Mouse (Mus musculus) telencephalon, adult 2 months (tissue): ENCODE data around the gene Tmem38b.
"Not testable (repeated sequence)": the region's sequence is repeated elsewhere in the genome, so short reads cannot be mapped to it uniquely, and the experiment has no call there.

Experiments
- DNase-seq: peaks from one replicate; pipeline ENCODE4 v3.0.0-alpha.2; 2011; ENCODE audit warnings: low read depth, low spot score

The Tmem38b gene

GRCm38 (mm10) chr4:53825821-53826605 lies at the start of gene Tmem38b:
Tmem38b (plus strand) TSS chr4:53826045.
- DNase-seq, result no peak

DNA sequence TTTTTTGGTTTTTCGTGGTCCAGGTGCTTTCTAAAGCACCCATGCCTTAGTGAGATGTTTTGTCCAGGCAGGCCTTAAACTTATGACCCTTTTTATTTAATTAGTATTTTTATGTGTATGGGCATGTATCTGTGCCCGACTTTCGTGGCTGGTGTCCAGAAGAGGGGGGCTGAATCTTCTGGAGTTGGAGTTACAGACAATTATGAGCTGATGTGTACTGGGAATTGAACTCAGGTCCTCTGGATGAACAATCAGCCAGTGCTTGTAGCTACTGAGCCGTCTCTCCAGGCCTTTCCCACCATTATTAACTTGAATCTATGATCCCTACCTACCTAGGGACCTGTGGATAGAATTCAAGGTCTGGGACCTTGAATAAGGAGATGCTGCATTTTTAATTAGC lies 44.4 kb upstream of the Tmem38b start:
- no peak for DNase-seq

- no peak for DNase-seq
Measured at GRCm38 (mm10) chr4:53782216-53783070, 43.4 kb upstream of the Tmem38b start.

DNA sequence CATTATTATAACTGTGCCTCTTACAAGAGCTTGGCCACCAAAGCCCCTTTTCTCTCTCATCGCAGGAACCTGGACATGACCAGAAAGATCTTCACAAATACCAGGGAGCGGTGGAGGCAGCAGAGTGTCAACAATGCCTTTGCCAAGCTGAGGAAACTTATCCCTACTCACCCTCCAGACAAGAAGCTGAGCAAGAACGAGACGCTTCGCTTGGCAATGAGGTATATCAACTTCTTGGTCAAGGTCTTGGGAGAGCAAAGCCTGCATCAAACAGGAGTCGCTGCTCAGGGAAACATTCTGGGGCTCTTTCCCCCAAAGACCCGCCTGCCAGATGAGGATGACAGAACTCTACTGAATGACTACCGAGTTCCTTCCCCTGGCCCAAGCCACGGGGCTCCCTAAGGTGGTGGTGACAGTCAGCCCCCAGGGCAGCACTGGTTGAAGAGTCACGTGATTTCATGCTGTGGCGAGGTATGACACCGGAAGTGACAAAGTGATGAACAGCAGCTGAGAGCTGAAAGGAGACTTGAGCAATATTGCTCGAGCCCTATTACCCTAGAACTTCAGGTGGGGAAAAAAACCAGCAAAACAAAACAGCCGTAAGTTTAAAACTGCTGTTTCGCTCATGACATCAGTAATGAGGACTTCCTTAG lies 40.0 kb upstream of the Tmem38b start:
- no peak for DNase-seq

DNA sequence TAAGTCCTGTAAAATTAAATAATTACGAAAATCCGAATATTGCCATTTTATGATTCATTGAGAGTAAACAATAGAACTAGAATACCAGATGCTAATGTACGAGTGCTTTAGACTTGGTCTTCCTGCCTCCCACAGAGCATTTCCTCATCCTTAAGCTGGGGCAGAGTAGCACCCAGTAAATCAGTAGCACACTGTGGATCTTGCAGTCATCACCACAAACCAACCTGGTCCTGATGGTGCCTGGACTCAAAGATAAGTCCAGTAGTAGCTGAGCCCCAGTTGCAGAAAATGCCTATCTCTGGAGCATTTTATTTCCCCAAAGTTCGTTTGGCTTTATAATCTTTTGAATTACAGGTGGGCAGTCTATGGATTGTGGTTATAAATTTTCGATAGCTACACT lies 39.0 kb upstream of the Tmem38b start:
- DNase-seq, result no peak

DNA sequence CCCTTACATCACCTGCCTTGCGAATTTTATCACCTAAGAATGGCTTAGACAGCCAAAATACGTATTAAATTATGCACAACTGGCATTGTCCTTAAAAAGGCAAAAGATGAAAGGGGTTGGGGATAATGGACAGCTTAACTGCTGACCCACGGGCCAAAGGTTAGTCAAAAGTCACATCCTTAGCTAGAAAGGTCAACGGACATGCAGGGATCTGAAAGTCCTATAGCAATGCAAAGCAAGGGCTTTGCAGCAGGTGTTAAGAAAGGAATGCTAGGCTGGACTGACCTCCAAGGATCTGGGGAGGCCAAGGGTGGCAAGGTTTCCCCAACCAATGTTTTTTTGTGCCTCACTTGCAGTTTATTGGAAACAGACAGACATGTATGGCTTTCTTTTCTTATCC lies 36.5 kb upstream of the Tmem38b start:
- DNase-seq, result no peak

GRCm38 (mm10) chr4:53794257-53794966 lies 31.4 kb upstream of the Tmem38b start:
- no peak for DNase-seq

GRCm38 (mm10) chr4:53795086-53795485 lies 30.8 kb upstream of the Tmem38b start:
- DNase-seq, result no peak

DNA sequence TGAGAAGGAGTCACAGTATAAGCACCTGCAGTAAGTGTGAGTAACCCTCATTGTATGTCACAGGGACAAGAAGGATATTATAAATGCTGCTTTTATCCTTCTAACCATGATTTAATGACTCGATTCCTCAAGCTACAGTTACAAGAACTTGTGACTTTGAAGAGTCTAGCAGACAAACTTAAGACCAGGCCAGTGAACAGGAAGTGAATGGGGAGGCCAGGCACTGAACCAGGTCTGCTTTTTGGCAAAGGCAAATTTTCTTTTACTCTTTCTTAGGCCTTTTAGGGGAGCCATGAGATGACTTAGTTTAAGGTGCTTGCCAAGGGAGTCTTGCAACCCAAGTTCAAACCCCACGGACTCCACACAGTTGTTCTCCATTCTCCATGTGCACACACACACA lies 30.1 kb upstream of the Tmem38b start:
- no peak for DNase-seq

DNA sequence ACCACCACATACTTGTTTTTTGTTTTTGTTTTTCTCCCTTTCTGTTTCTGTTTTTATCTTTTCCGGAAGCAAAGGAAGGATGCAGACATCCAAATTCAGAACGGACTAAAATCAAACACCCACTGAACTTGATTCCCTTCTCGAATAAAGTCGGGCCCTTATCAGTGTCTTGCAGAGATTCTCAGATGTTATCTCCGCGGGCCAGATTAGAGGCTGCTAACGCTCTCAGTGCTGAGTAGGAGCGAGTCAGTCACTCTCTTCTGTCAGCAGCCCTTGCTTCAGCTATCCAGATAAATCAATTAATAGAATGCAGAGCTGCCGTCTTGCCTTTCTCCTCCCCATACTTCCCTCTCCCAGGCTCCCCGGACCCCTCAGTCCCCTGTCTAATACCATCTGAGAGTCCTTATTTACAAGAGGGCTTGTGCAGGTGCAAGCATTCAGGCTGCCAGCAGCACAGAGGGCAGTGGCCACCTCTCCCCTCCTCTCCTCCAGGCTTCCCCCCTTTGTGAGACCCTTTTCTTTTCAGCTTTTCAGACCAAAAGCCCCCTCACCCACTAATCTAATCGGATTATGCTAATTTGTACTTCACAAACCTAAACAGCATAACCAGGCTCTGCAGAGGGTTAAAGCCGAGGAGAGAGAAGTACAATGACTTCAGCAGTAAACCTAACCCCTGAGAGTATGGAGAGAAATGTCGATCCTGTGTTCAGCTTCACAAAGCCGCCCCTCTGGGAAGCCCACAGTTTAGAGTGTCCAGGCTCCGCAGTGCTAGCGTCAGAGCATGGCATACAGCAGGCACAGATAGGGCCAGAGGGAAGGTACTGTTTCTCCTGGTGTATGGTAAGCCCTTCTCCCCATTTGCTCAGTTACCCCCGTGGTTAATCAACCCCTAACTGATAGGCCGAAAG lies 28.7 kb upstream of the Tmem38b start:
- no peak for DNase-seq

- no peak for DNase-seq
Measured at GRCm38 (mm10) chr4:53798896-53799676, 26.8 kb upstream of the Tmem38b start.

GRCm38 (mm10) chr4:53799753-53800152 lies 26.1 kb upstream of the Tmem38b start:
- no peak for DNase-seq

DNA sequence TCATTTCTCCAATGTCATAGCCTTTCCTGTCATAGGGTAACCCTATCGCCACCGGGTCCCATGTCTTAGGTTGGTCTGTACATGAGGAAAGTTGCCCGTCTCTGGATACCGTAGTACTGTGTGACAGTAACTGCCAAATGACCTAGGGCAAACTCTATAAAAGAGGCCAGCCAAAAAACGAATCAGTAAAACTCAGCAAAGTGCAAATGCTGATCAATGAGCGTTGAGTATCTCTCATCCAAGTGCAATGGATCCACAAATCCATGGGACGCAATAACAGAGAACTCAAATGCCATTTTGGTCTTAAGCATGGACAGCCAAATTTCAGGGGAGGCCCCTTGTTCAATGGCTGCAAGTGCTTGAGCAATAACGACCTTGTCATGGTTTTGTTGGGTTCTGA lies 22.2 kb upstream of the Tmem38b start:
- not testable (repeated sequence) for DNase-seq

DNA sequence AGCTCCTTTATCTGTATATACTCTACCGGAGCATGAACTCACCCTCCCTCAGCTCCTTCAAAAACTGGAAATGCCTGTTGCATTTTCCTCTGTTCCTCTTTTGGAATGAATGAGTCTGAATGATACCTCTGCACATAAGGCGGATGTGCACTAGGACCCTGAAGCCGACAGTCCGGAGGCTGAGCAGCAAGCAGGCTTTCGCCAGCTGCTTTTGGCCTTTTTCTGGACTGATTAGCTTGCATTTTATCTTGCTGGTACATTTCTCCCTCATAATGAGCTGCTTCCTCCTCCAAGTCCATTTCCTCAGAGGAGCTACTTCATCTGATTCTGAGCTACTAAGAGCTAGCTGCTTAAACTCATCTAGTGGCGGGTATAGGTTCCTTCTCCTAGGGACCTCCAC lies 19.4 kb upstream of the Tmem38b start:
- not testable (repeated sequence) for DNase-seq

- DNase-seq, result no peak
Measured at GRCm38 (mm10) chr4:53818320-53818719, 7.5 kb upstream of the Tmem38b start.

DNA sequence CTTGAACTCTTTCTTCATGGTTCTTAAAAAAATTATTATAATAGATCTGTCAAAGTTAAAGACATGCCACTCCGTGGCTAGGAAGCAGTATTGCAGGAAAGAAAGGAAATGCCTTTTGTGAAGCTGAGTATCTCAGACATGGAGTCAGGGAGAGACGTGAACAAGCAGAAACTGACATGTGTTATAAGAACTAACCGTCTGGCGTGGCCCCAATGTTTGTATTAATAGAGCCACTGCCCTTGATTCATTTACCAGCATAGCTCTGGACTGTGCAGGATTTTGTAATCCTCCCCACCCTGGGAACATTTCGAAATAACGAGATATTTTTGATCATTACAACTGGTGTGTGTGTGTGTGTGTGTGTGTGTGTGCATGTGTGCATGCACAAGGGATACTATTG lies 2.1 kb upstream of the Tmem38b start:
- DNase-seq, result no peak

GRCm38 (mm10) chr4:53824831-53825230 lies 1.0 kb upstream of the Tmem38b start:
- DNase-seq, result no peak

DNA sequence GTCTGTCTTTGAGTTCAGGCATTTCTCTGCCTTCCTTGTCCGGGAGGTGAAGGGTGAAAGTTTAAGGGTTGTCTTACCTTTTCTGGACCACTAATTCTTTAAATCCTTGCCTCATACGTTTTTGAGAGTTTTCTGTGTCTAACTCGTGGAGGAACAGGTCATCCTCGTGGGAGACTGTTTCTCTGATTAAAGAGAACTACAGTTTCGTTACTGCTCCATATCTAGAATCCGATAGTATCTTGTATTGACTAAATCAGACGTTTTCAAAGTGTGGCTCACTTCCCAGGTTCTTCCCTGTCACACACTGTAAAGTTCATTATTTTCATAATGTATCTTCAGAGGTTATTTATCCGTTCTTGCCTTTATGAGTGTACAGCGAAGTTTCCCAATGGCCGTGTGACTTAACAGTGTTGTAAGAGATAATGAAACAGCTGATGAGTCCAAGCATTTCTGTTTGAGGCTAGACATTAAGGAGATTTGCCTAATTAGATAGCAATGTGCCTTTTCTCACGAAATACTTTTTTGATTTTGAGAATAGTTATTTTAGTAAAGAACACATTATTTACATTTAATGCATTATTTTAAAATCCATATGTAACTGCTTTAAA lies 900 bp downstream of the Tmem38b start:
- DNase-seq, result no peak

DNA sequence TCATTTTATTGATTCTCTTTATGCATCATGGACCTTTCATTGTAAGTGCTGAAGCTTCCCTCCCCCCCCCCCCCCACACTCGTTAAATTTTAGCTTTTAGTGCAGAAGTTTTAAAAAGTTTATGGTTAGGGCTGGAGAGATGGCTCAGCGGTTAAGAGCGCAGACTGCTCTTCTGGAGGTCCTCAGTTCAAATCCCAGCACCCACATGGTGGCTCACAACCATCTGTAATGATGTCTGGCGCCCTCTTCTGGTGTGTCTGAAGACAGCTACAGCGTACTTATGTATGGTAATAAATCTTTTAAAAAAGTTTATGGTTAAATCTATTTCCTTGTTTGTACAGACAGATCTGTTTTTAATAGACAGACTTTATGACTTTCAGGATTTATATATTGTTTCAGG lies 2.0 kb downstream of the Tmem38b start:
- no peak for DNase-seq
